Mouse (Mus musculus): ENCODE measurements around the gene Prr13.

The Prr13 gene

DNA sequence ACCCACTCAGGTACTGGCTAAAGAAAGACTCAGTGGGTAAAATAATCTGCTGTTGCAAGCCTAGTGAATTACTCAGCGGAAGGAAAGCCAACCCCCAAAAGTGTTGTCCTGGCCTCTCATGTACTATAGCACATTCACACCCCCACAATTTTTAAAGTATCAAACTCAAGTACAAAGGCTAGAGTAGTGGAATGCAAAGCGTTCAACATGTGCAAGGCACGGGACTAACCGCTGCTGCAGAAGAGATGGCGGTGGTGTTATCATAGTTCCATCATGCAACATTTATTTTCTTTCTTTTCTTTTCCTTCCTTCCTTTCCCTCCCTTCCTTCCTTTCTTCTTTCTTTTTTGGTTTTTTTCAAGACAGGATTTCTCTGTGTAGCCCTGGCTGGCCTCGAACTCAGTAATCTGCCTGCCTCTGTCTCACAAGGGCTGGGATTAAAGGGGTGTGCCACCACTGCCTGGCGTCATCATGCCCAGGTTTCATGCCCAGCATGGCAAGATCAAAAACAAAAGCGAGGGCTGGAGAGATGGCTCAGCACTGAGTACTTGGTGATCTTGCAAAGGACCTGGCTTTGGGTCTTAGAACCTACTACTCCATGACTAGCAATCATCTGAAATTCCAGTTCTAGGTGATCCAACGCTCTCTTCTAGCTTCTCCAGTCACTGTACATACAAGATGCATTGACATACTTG lies 47.1 kb downstream of the Prr13 start:
- POLR2A ChIA-PET = interaction anchor here in 3 of 4 experiments (0.6 to 21.1 kb wide), 18 partner anchors 10 to 135 kb away, joined by 3 to 518 read pairs (median 6); partner anchors contain the start of genes Tarbp2 (in 3 of the 3), Map3k12 (in 2 of the 3) and Npff (in 1 of the 3)
- CTCF ChIA-PET = interaction anchor here in 1 of 4 experiments (1.0 kb wide), 1 partner anchor 124 kb away, joined by 3 read pairs; no protein-coding TSS in a partner anchor

DNA sequence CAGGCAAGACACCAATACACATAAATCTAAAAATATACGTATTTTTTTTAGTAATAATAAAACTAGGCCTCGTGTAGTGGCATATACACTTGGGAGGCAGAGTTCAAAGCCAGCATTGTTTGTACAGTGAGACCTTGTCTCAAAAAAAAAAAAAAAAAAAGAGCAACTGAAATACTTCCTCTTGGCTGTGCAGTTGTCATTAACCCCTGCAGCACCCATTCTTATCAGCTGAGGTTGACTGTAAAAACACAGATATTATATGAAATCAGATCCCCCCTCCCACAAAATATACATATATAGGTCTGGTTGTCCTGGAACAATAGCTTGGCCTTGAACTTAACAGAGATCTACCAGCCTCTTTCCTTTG lies 47.6 kb downstream of the Prr13 start:
- POLR2A ChIA-PET = interaction anchor here in 3 of 4 experiments (0.6 to 21.1 kb wide), 16 partner anchors 12 to 227 kb away, joined by 3 to 518 read pairs (median 8); partner anchors contain the start of genes Tarbp2 (in 2 of the 3), Map3k12 (in 1 of the 3) and Npff (in 1 of the 3)
- CTCF ChIA-PET = interaction anchor here in 2 of 4 experiments (0.6 to 0.7 kb wide), 2 partner anchors 39 to 406 kb away, joined by 3 to 8 read pairs; no protein-coding TSS in a partner anchor

DNA sequence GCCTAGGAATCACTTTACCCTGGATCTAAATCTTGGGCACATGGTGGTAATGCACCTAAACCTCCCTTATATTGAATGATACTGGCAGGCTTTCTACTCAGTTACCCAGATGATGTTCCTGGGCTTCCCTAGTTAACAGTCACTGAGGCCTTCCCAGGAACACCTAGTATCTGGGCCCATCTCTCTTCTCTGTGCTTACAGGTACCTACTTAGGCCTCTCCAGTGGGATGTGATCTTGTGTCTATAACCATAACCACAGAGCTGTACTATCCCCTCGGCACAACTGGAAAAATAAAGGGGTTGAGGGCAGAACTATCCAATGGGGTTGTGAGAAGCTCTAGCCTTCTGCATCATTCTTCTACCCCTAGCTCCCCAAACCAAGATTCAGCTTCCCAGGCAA lies 48.0 kb downstream of the Prr13 start:
- ChIA-PET POLR2A (interaction anchor here (0.6 to 21.1 kb wide), 26 partner anchors 8 to 227 kb away, joined by 3 to 296 read pairs (median 4); partner anchors contain the start of genes Tarbp2 (in 3 of the 4), Map3k12 (in 1 of the 4), Npff (in 1 of the 4) and Pcbp2 (in 1 of the 4)), CTCF (interaction anchor here in 2 of 4 experiments (0.6 to 0.7 kb wide), 2 partner anchors 39 to 406 kb away, joined by 3 to 8 read pairs; no protein-coding TSS in a partner anchor)

DNA sequence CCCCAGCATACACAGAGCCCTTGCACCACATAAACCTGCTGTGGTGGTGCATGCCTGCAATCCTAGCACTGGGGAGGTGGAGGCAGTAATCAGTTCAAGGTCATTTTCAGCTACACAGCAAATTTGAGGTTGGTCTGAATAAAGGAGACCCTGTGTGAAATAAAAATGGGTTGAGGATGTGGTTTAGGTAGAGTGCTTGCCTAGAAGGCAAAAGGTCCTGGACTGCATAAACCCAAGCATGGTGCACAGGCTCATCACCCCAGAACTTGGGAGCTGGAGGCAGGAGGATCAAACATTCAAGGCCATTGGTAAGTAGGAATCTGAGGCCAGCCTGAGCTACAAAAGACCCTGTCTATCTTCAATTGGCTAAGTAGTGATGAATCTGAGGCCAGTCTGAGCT lies 48.7 kb downstream of the Prr13 start:
- ChIA-PET POLR2A (interaction anchor here (0.6 to 21.1 kb wide), 36 partner anchors 7 to 283 kb away, joined by 3 to 296 read pairs (median 4); partner anchors contain the start of genes Tarbp2 (in 4 of the 4), Pcbp2 (in 2 of the 4), Sp1 (in 2 of the 4) and Atf7 (in 1 of the 4)), CTCF (interaction anchor here in 1 of 4 experiments (1.1 kb wide), 1 partner anchor 37 kb away, joined by 3 read pairs; the partner anchor contains the start of gene Pcbp2)

DNA sequence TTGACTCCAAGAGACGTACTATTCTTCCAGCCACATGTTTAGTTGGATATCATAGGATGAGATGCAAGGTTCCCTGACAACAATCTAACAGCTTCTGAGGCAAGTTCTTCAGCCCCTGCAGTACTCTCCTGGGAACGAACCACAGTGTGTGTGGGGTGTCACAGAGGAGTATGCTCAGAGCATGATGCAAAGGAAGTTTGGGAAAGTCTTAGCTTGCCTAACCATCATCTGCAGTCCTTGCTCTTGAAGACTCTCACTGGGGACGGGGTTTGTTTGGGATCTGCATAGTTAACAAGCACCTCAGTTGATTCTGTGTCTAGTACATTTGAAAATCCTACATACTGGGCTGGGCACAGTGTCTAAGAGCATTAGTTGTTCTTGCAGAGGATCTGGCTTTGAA lies 49.5 kb downstream of the Prr13 start:
- POLR2A ChIA-PET = interaction anchor here (0.6 to 21.1 kb wide), 30 partner anchors 7 to 284 kb away, joined by 3 to 296 read pairs (median 5); partner anchors contain the start of genes Tarbp2 (in 4 of the 4), Pcbp2 (in 2 of the 4), Sp1 (in 2 of the 4) and Atf7 (in 1 of the 4)
- CTCF ChIA-PET = interaction anchor here in 1 of 4 experiments (1.1 kb wide), 1 partner anchor 38 kb away, joined by 3 read pairs; the partner anchor contains the start of gene Pcbp2

DNA sequence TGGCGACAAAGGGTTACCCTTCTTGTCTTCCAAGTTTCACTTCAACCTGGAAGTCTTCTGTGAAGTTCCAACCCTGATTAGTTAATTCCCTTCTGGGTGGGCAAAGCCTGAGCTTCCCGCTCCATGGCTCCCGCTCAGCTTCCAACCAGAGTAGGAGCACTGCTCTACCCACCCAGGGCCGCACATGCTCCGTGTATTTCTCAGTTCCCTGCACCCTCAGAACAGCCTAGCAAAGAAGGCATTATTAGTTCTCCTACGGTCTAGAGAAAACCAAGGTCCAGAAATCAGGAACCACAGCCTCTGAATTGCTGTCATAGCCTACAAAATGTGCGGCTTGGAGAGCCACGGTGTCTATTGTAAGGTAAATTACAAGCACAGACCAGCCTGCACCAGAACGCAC lies 51.3 kb downstream of the Prr13 start:
- CTCF ChIA-PET = interaction anchor here in 3 of 4 experiments (0.5 to 2.1 kb wide), 6 partner anchors 9 to 131 kb away, joined by 3 to 7 read pairs (median 4); partner anchors contain the start of genes Npff (in 1 of the 3) and Pcbp2 (in 1 of the 3)
- POLR2A ChIA-PET = interaction anchor here (0.6 to 21.1 kb wide), 49 partner anchors 8 to 374 kb away, joined by 3 to 296 read pairs (median 6); partner anchors contain the start of genes Pcbp2 (in 3 of the 4), Sp1 (in 3 of the 4), Tarbp2 (in 3 of the 4) and Aaas (in 1 of the 4)

DNA sequence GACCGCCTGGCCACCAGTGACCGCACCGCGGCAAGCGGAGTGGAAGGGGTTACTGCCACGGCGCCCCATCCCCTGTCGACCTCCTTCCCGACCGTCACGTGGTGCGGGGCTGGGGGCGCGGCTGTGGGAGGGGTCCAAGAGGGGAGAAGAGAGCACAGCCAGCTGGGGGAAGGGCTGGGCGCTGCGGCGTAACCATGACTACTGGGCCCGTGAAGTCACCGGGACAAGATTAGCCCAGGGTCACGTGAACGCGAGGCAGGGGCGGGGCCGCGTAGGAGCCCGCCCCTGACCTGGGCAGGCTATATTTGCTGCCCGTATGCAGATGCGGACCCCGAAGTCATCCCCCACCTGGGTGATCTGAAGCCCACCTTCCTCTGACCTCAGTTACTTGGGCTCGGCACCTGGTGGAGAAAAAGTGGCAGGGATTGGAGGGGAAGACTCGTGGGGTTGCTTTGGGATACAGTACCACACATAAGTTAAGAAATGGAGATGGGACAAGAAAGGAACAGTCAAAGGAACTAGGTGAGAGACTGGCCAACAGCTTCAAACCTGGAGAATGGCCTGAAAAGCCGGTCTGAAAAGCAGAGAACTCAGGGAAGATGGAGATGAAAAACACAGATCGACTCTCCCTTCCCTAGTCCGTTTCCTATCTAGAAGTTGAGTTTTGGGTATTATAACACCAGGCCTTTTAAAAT lies 51.9 kb downstream of the Prr13 start:
- ChIA-PET POLR2A (interaction anchor here (0.6 to 21.1 kb wide), 54 partner anchors 7 to 1245 kb away, joined by 3 to 296 read pairs (median 6); partner anchors contain the start of genes Pcbp2 (in 3 of the 4), Sp1 (in 3 of the 4), Tarbp2 (in 3 of the 4) and Aaas (in 1 of the 4)), CTCF (interaction anchor here in 3 of 4 experiments (0.5 to 2.1 kb wide), 9 partner anchors 9 to 155 kb away, joined by 3 to 7 read pairs (median 4); partner anchors contain the start of genes Npff (in 1 of the 3) and Pcbp2 (in 1 of the 3))

DNA sequence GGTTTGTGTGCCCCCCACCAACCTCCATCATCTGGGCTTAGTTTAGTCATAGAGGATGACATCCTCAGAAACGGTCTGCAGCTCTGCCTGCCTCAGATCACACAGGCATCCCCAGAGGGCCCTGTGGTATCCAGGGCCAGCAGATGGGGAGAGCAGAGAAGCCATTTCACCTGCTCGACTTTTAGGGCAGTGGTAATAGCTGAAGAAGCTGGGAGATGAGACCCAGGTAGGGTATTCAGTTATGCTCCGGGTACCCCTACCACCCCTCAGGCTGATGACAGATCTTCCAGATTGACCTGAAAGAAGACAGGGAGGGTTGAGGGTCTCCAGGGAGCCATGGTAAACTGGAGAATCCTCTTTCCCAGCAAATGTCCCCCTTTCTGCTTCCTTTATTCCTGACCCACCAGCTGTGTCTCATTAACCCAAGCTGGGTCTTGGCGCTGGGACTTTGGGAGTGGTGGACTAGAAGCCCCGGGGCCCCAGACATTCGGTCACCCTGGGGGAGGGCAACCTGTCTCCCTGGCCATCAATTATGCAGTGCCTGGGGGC lies 52.5 kb downstream of the Prr13 start:
- ChIA-PET CTCF (interaction anchor here in 2 of 4 experiments (1.0 to 2.1 kb wide), 3 partner anchors 14 to 156 kb away, joined by 3 to 7 read pairs (median 3); partner anchors contain the start of genes Npff (in 1 of the 2) and Pcbp2 (in 1 of the 2)), POLR2A (interaction anchor here in 3 of 4 experiments (0.5 to 21.1 kb wide), 30 partner anchors 10 to 1245 kb away, joined by 3 to 296 read pairs (median 6); partner anchors contain the start of genes Pcbp2 (in 2 of the 3), Sp1 (in 2 of the 3), Map3k12 (in 1 of the 3) and Npff (in 1 of the 3))

DNA sequence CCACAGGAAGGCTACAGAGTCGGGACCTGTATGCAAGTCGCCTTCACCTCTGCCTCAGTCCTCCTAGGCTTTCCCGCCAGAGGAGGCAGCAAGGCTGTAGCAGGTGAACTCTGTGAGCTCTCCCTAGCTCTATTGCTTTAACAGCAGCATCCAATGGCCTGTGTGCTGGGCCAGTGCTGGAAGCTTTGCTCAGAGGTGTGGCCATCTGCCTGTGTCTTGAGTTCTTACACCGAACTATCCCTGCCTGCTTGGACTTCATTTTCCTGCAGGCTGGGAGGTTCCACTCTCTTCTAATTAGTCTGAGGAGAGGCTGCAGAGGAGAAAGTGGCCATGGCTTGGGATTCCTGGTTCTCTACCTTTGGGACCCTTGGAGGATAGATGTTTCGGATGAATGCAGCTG lies 53.2 kb downstream of the Prr13 start:
- CTCF ChIA-PET = interaction anchor here in 3 of 4 experiments (0.6 to 2.1 kb wide), 5 partner anchors 13 to 1183 kb away, joined by 3 to 7 read pairs (median 3); partner anchors contain the start of genes Npff (in 1 of the 3), Pcbp2 (in 1 of the 3) and Prr13 (in 1 of the 3)
- POLR2A ChIA-PET = interaction anchor here in 3 of 4 experiments (0.8 to 21.1 kb wide), 20 partner anchors 10 to 435 kb away, joined by 3 to 296 read pairs (median 8); partner anchors contain the start of genes Npff (in 2 of the 3), Pcbp2 (in 2 of the 3), Sp1 (in 2 of the 3) and Aaas (in 1 of the 3)

All from embryonic stem cell, embryonic (primary cell).